Mouse (Mus musculus): ENCODE measurements around the gene B3gnt6. TPM values are rescaled to one million over a fixed set of nuclear protein-coding genes. Genes with fewer than 3 reads are reported as not detected.
A peak's percentile ranks its signal among the peaks of the same experiment; 100 is the strongest.

B3gnt6 gene
- polyA plus RNA-seq, 1 experiment from 2014 or later: not detected

DNA sequence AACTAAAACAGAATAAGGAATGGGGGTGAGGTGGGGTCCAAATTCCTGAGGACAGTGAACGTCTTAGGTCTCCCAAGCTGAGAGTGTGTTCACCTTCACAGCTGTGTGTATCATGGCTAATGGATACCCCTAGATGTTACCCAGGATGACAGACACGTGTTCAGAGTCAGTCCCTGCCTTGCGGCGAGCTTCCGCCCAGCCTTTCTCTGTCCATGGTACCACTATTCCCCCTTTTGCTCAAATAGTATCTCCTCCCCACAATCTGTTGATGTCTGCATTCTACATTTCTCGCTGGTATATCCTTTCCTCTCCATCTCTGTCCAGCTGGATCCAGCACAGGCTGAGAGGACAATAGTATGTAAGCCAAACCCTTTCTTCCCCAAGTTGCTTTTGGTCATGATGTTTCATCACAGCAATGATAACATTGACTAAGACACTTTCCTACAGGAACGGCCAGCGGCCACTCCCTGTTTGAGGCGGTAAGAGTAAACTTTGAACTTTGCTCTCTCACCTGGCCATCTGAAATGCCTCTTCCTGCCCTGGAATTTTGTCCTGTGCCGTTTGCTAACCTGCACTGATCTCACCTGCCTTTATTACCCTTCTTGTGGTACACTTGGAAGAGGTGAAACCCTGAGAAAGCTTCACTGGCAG lies 4.0 kb downstream of the B3gnt6 start:
- ATAC-seq (ENCODE audit: insufficient read depth) (no peak), DNase-seq (peak; percentile 73)
- Histone ChIP-seq H3K9ac (no peak overlapping the region), H3K9me3 (ENCODE audit: low read depth, low read length) (no peaks in the 10 kb centered on the region), H3K36me3 (ENCODE audit: insufficient read depth) (no peaks in the 10 kb centered on the region), H3K4me3 (ENCODE audit: low read depth, low read length) (no peak overlapping the region), H3K4me2 (no peak overlapping the region), H3K27ac (ENCODE audit: low read depth) (no peak overlapping the region), H3K4me1 (ENCODE audit: insufficient read depth) (0 out of 2 replicates have a peak, but pooled peaks cover 7% of the 10 kb centered on the region), H3K27me3 (ENCODE audit: insufficient read depth, low read length) (peaks cover 43% of the 10 kb centered on the region)
- 33% methylated on average over 10 of the region's 10 CpGs for WGBS
- no peak for TF ChIP-seq CTCF (IDR thresholded peaks at IDR 0.05; ENCODE audit: low read depth)

GRCm38 (mm10) chr7:98194026-98194792 lies 5.1 kb downstream of the B3gnt6 start:
- H3K9ac ChIP-seq: no peak overlapping the region
- peaks cover 43% of the 10 kb centered on the region for H3K27me3 ChIP-seq (ENCODE audit: insufficient read depth, low read length)
- peak; percentile 62 for ATAC-seq (ENCODE audit: insufficient read depth)

DNA sequence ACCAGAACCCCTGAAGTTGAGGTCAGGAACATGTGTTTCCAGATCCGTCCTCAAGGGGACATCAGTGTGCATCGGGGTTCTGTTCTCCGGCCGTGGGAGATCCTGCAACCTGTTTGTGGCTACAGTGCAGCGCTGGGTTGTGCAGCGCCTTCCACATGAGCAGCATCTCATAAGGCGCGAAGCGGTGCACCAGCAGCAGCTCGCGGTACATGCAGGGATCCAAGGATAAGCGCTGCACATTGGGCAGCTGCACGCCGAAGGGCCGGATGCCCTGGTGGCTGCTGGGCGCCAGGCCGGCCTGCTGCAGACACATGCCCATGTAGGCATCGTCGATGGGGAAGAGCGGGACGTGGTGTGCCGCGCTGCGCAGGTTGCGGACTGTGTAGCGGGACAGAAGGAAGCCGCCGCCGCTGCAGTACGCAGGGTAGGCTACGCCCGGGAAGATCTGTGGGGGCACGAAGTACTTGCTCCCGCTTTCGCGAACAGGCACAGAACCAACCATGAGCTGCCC lies 5.7 kb downstream of the B3gnt6 start:
- H3K9ac ChIP-seq: no peak overlapping the region
- H3K27me3 ChIP-seq (ENCODE audit: insufficient read depth, low read length): peaks cover 43% of the 10 kb centered on the region
- peak overlapping the region; percentile 64 for H3K4me2 ChIP-seq
- H3K36me3 ChIP-seq (ENCODE audit: insufficient read depth): no peaks in the 10 kb centered on the region
- peak; percentile 46 for TF ChIP-seq CTCF (IDR thresholded peaks at IDR 0.05; ENCODE audit: low read depth)
- no peak overlapping the region for H3K27ac ChIP-seq (ENCODE audit: low read depth)
- DNase-seq: peak; percentile 38
- H3K4me1 ChIP-seq (ENCODE audit: insufficient read depth): 0 out of 2 replicates have a peak, but pooled peaks cover 7% of the 10 kb centered on the region
- ATAC-seq (ENCODE audit: insufficient read depth): peak; percentile 29; the same call in 1 of the 2 replicates
- H3K4me3 ChIP-seq (ENCODE audit: low read depth, low read length): peak overlapping the region; percentile 34
- 5% methylated on average over 36 of the region's 36 CpGs for WGBS
- no peaks in the 10 kb centered on the region for H3K9me3 ChIP-seq (ENCODE audit: low read depth, low read length)

More at GRCm38 (mm10) chr7:98194026-98194792, 5.1 kb downstream of the B3gnt6 start:
- WGBS: 1% methylated on average over 61 of the region's 61 CpGs
- Histone ChIP-seq H3K27ac (ENCODE audit: low read depth) (no peak overlapping the region), H3K4me1 (ENCODE audit: insufficient read depth) (0 out of 2 replicates have a peak, but pooled peaks cover 7% of the 10 kb centered on the region), H3K9me3 (ENCODE audit: low read depth, low read length) (no peaks in the 10 kb centered on the region), H3K36me3 (ENCODE audit: insufficient read depth) (no peaks in the 10 kb centered on the region), H3K4me3 (ENCODE audit: low read depth, low read length) (peak overlapping the region; percentile 34), H3K4me2 (peak overlapping the region; percentile 64)
- TF ChIP-seq CTCF (IDR thresholded peaks at IDR 0.05; ENCODE audit: low read depth): no peak
- peak; percentile 50 for DNase-seq

- Histone ChIP-seq H3K9me3 (ENCODE audit: low read depth, low read length) (no peaks in the 10 kb centered on the region), H3K27me3 (ENCODE audit: insufficient read depth, low read length) (peaks cover 43% of the 10 kb centered on the region), H3K4me3 (ENCODE audit: low read depth, low read length) (no peak overlapping the region), H3K4me1 (ENCODE audit: insufficient read depth) (0 out of 2 replicates have a peak, but pooled peaks cover 7% of the 10 kb centered on the region), H3K9ac (no peak overlapping the region), H3K36me3 (ENCODE audit: insufficient read depth) (no peaks in the 10 kb centered on the region), H3K27ac (ENCODE audit: low read depth) (no peak overlapping the region), H3K4me2 (no peak overlapping the region)
- no peak for ATAC-seq (ENCODE audit: insufficient read depth)
- WGBS: 56% methylated on average over 17 of the region's 17 CpGs
- DNase-seq: peak; percentile 51
- peak; percentile 78 for TF ChIP-seq CTCF (IDR thresholded peaks at IDR 0.05; ENCODE audit: low read depth)
Observed at GRCm38 (mm10) chr7:98191571-98192250, 7.6 kb downstream of the B3gnt6 start.

GRCm38 (mm10) chr7:98190578-98190977 lies 8.7 kb downstream of the B3gnt6 start:
- peak; percentile 33 for DNase-seq
- H3K36me3 ChIP-seq (ENCODE audit: insufficient read depth): no peaks in the 10 kb centered on the region
- 90% methylated on average over 1 of the region's 1 CpGs for WGBS
- no peak overlapping the region for H3K4me2 ChIP-seq
- H3K4me3 ChIP-seq (ENCODE audit: low read depth, low read length): no peak overlapping the region
- H3K9me3 ChIP-seq (ENCODE audit: low read depth, low read length): no peaks in the 10 kb centered on the region
- no peak overlapping the region for H3K27ac ChIP-seq (ENCODE audit: low read depth)
- no peak for ATAC-seq (ENCODE audit: insufficient read depth)
- peak; percentile 28; the same call in 1 of the 2 replicates for TF ChIP-seq CTCF (IDR thresholded peaks at IDR 0.05; ENCODE audit: low read depth)
- H3K4me1 ChIP-seq (ENCODE audit: insufficient read depth): 0 out of 2 replicates have a peak, but pooled peaks cover 7% of the 10 kb centered on the region
- no peak overlapping the region for H3K9ac ChIP-seq
- peaks cover 36% of the 10 kb centered on the region for H3K27me3 ChIP-seq (ENCODE audit: insufficient read depth, low read length)

GRCm38 (mm10) chr7:98189745-98190144 lies 9.5 kb downstream of the B3gnt6 start:
- Histone ChIP-seq H3K36me3 (ENCODE audit: insufficient read depth) (no peaks in the 10 kb centered on the region), H3K4me2 (no peak overlapping the region), H3K4me3 (ENCODE audit: low read depth, low read length) (no peak overlapping the region), H3K27me3 (ENCODE audit: insufficient read depth, low read length) (peaks cover 27% of the 10 kb centered on the region), H3K27ac (ENCODE audit: low read depth) (no peak overlapping the region), H3K9me3 (ENCODE audit: low read depth, low read length) (no peaks in the 10 kb centered on the region), H3K9ac (no peak overlapping the region), H3K4me1 (ENCODE audit: insufficient read depth) (0 out of 2 replicates have a peak, but pooled peaks cover 7% of the 10 kb centered on the region)
- WGBS: 19% methylated on average over 3 of the region's 3 CpGs
- DNase-seq (no peak), ATAC-seq (ENCODE audit: insufficient read depth) (no peak)
- TF ChIP-seq CTCF (IDR thresholded peaks at IDR 0.05; ENCODE audit: low read depth): no peak
